Mouse (Mus musculus): ENCODE measurements around the gene Rnf8. TPM values are rescaled to one million over a fixed set of nuclear protein-coding genes. Genes with fewer than 3 reads are reported as not detected.

The Rnf8 gene
- polyA plus RNA-seq, 1 experiment = 20.9 TPM

DNA sequence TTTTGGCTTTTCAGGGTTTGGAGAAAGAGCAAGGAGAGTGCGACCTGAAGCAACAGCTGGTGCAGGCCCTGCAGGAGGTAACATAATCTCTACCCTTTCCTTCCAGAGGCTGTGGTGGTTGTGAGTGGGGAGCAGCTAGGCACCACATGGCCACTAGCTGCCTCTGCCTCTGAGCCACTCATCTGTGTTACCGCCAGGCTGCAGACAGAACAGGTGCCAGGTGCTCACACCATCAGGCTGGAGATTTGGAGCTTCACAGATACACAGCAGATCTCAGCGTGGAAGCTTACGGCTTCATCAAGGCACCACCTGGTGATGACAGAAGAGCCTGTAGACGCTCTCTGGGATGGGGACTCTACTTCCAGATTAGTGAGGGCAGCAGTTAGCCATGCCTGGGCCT is 14.4 kb downstream of the Rnf8 start:
- H3K27me3 ChIP-seq (ENCODE audit: control insufficient read depth, insufficient read depth, insufficient read length) = no peaks in the 10 kb centered on the region
- no peak overlapping the region for H3K4me2 ChIP-seq (ENCODE audit: low read depth)
- peaks cover 31% of the 10 kb centered on the region for H3K36me3 ChIP-seq (ENCODE audit: control insufficient read depth, insufficient read depth)
- TF ChIP-seq MYOD1 (IDR thresholded peaks at IDR 0.05; ENCODE audit: control insufficient read depth in 1 of 3, insufficient read length in 2 of 3, low read depth in 2 of 3) = no peak
- TF ChIP-seq POLR2AphosphoS2 (IDR thresholded peaks at IDR 0.05; ENCODE audit: insufficient read length, low read depth) = no peak
- no peak for TF ChIP-seq POLR2A (IDR thresholded peaks at IDR 0.05; ENCODE audit: insufficient read length, low read depth)
- no peak for TF ChIP-seq SRF (IDR thresholded peaks at IDR 0.05; ENCODE audit: control insufficient read depth, insufficient read length, low read depth)
- no peak for TF ChIP-seq E2F4 (IDR thresholded peaks at IDR 0.05; ENCODE audit: insufficient read depth)
- TF ChIP-seq REST (IDR thresholded peaks at IDR 0.05; ENCODE audit: insufficient read depth, insufficient read length) = no peak
- TF ChIP-seq TCF3 (IDR thresholded peaks at IDR 0.05; ENCODE audit: insufficient read length, low read depth) = no peak
- no peak for TF ChIP-seq CEBPB (IDR thresholded peaks at IDR 0.05; ENCODE audit: insufficient read depth, poor library complexity, severe bottlenecking)
- no peak for TF ChIP-seq MAX (IDR thresholded peaks at IDR 0.05; ENCODE audit: low read depth)
- no peak for TF ChIP-seq USF1 (IDR thresholded peaks at IDR 0.05; ENCODE audit: low read depth)
- TF ChIP-seq MYOG (IDR thresholded peaks at IDR 0.05; ENCODE audit: control insufficient read depth in 1 of 3, insufficient read depth in 1 of 3, insufficient read length in 2 of 3, low read depth in 2 of 3) = no peak
- no peak for TF ChIP-seq TCF12 (IDR thresholded peaks at IDR 0.05; ENCODE audit: insufficient read depth, poor library complexity, severe bottlenecking)
- H3K79me2 ChIP-seq (ENCODE audit: control insufficient read depth, insufficient read depth) = no peaks in the 10 kb centered on the region
- no peak overlapping the region for H3ac ChIP-seq (ENCODE audit: control insufficient read depth, insufficient read length)
- H3K4me3 ChIP-seq = no peak overlapping the region

DNA sequence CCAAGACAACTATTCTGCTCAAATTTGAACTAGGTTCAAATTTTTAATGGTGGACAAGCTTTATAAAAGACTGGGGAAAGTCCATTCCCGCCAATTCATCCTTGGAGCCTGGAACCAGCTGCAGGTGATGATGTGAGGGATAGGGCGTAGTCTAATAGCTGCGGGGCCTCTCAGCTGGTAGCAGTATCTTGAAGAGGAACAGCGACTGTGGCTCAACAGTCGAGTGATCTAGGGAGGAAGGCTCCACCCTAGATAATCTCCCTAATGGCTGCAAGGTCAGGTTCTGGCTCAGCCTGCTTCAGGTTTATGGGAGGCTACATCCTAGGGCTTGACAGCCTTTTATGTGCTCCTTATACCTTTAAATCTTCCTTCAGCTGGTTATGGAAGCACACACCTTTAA is 15.0 kb downstream of the Rnf8 start:
- no peak overlapping the region for H3K4me2 ChIP-seq (ENCODE audit: low read depth)
- peaks cover 31% of the 10 kb centered on the region for H3K36me3 ChIP-seq (ENCODE audit: control insufficient read depth, insufficient read depth)
- no peak overlapping the region for H3K4me3 ChIP-seq
- H3K27me3 ChIP-seq (ENCODE audit: control insufficient read depth, insufficient read depth, insufficient read length) = no peaks in the 10 kb centered on the region
- TF ChIP-seq MYOD1 (IDR thresholded peaks at IDR 0.05; ENCODE audit: control insufficient read depth in 1 of 3, insufficient read length in 2 of 3, low read depth in 2 of 3) (no peak), MYOG (IDR thresholded peaks at IDR 0.05; ENCODE audit: control insufficient read depth in 1 of 3, insufficient read depth in 1 of 3, insufficient read length in 2 of 3, low read depth in 2 of 3) (no peak), TCF12 (IDR thresholded peaks at IDR 0.05; ENCODE audit: insufficient read depth, poor library complexity, severe bottlenecking) (no peak), SRF (IDR thresholded peaks at IDR 0.05; ENCODE audit: control insufficient read depth, insufficient read length, low read depth) (no peak), E2F4 (IDR thresholded peaks at IDR 0.05; ENCODE audit: insufficient read depth) (no peak), CEBPB (IDR thresholded peaks at IDR 0.05; ENCODE audit: insufficient read depth, poor library complexity, severe bottlenecking) (no peak), MAX (IDR thresholded peaks at IDR 0.05; ENCODE audit: low read depth) (no peak), USF1 (IDR thresholded peaks at IDR 0.05; ENCODE audit: low read depth) (no peak)
- no peak overlapping the region for H3ac ChIP-seq (ENCODE audit: control insufficient read depth, insufficient read length)
- no peaks in the 10 kb centered on the region for H3K79me2 ChIP-seq (ENCODE audit: control insufficient read depth, insufficient read depth)

DNA sequence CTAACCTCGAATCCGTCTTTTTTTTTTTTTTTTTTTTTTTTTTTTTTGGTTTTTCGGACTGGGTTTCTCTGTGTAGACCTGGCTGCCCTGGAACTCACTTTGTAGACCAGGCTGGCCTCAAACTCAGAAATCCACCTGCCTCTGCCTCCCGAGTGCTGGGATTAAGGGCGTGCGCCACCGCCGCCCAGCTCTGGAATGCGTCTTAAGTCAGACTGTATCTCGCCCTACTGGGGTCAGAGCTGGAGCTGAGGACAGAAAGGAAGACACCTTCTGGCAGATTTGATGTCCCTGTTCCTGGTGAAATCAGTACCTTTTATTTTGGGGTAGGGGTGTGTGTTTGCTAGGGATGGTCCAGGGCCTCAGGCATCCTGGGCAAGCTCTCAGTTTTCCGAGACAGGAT is 17.7 kb downstream of the Rnf8 start:
- Histone ChIP-seq H3K4me3 (no peak overlapping the region), H3K36me3 (ENCODE audit: control insufficient read depth, insufficient read depth) (peaks cover 17% of the 10 kb centered on the region), H3K79me2 (ENCODE audit: control insufficient read depth, insufficient read depth) (no peaks in the 10 kb centered on the region), H3ac (ENCODE audit: control insufficient read depth, insufficient read length) (no peak overlapping the region), H3K4me2 (ENCODE audit: low read depth) (no peak overlapping the region), H3K27me3 (ENCODE audit: control insufficient read depth, insufficient read depth, insufficient read length) (no peaks in the 10 kb centered on the region)
- TF ChIP-seq SRF (IDR thresholded peaks at IDR 0.05; ENCODE audit: control insufficient read depth, insufficient read length, low read depth) (no peak), MYOD1 (IDR thresholded peaks at IDR 0.05; ENCODE audit: control insufficient read depth in 1 of 3, insufficient read length in 2 of 3, low read depth in 2 of 3) (no peak), TCF3 (IDR thresholded peaks at IDR 0.05; ENCODE audit: insufficient read length, low read depth) (no peak), POLR2A (IDR thresholded peaks at IDR 0.05; ENCODE audit: insufficient read length, low read depth) (no peak), MYOG (IDR thresholded peaks at IDR 0.05; ENCODE audit: control insufficient read depth in 1 of 3, insufficient read depth in 1 of 3, insufficient read length in 2 of 3, low read depth in 2 of 3) (no peak), E2F4 (IDR thresholded peaks at IDR 0.05; ENCODE audit: insufficient read depth) (no peak), CEBPB (IDR thresholded peaks at IDR 0.05; ENCODE audit: insufficient read depth, poor library complexity, severe bottlenecking) (no peak), USF1 (IDR thresholded peaks at IDR 0.05; ENCODE audit: low read depth) (no peak), POLR2AphosphoS2 (IDR thresholded peaks at IDR 0.05; ENCODE audit: insufficient read length, low read depth) (no peak), TCF12 (IDR thresholded peaks at IDR 0.05; ENCODE audit: insufficient read depth, poor library complexity, severe bottlenecking) (no peak)

DNA sequence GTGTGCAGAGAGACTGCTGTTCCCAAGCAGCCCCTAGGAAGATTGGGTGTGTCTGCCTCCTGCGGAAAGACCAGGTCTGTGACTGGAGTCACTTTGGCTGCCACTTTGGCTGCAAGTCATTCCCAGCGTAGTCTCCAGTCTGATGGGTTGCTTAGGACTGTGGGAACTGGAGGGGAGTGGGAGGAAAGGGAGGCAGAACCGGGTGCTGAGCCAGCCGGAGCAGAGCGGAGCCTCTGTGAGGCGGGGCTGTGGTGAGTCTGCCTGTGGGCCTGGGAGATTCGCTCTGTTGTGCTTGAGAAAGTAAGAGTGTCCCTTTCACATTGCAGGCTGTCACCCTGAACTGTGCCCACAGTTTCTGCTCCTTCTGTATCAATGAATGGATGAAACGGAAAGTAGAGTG is 20.9 kb downstream of the Rnf8 start:
- Histone ChIP-seq H3K4me3 (no peak overlapping the region), H3K79me2 (ENCODE audit: control insufficient read depth, insufficient read depth) (no peaks in the 10 kb centered on the region), H3K27me3 (ENCODE audit: control insufficient read depth, insufficient read depth, insufficient read length) (no peaks in the 10 kb centered on the region), H3ac (ENCODE audit: control insufficient read depth, insufficient read length) (no peak overlapping the region), H3K36me3 (ENCODE audit: control insufficient read depth, insufficient read depth) (peaks cover 16% of the 10 kb centered on the region), H3K4me2 (ENCODE audit: low read depth) (no peak overlapping the region)
- no peak for TF ChIP-seq MAX (IDR thresholded peaks at IDR 0.05; ENCODE audit: low read depth)
- no peak for TF ChIP-seq POLR2A (IDR thresholded peaks at IDR 0.05; ENCODE audit: insufficient read length, low read depth)
- TF ChIP-seq E2F4 (IDR thresholded peaks at IDR 0.05; ENCODE audit: insufficient read depth) = no peak
- no peak for TF ChIP-seq TCF3 (IDR thresholded peaks at IDR 0.05; ENCODE audit: insufficient read length, low read depth)
- TF ChIP-seq CEBPB (IDR thresholded peaks at IDR 0.05; ENCODE audit: insufficient read depth, poor library complexity, severe bottlenecking) = no peak

DNA sequence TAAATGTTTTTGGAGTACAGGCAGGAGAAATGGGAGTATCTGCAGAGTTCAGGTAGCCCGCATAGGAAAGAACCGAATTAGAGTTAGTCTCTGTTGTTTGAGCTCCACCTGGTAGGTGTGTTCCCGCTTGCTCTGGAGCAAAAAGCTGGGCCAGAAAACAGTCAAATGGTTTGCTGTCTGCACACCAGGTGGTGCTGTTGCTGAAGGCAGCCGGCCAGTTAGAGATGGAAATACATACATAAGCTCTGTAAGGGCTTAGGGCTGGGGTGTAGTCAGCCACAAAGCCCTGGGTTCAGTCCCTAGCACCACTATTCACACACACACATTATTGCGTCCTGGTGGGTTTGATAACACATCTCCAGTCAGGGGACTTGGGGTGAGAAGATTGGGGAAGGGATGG is 21.5 kb downstream of the Rnf8 start:
- no peak overlapping the region for H3K4me3 ChIP-seq
- TF ChIP-seq CEBPB (IDR thresholded peaks at IDR 0.05; ENCODE audit: insufficient read depth, poor library complexity, severe bottlenecking) (no peak), TCF3 (IDR thresholded peaks at IDR 0.05; ENCODE audit: insufficient read length, low read depth) (no peak), REST (IDR thresholded peaks at IDR 0.05; ENCODE audit: insufficient read depth, insufficient read length) (no peak), POLR2A (IDR thresholded peaks at IDR 0.05; ENCODE audit: insufficient read length, low read depth) (no peak), MAX (IDR thresholded peaks at IDR 0.05; ENCODE audit: low read depth) (no peak), MYOG (IDR thresholded peaks at IDR 0.05; ENCODE audit: control insufficient read depth in 1 of 3, insufficient read depth in 1 of 3, insufficient read length in 2 of 3, low read depth in 2 of 3) (no peak), POLR2AphosphoS2 (IDR thresholded peaks at IDR 0.05; ENCODE audit: insufficient read length, low read depth) (no peak), USF1 (IDR thresholded peaks at IDR 0.05; ENCODE audit: low read depth) (no peak), MYOD1 (IDR thresholded peaks at IDR 0.05; ENCODE audit: control insufficient read depth in 1 of 3, insufficient read length in 2 of 3, low read depth in 2 of 3) (no peak), SRF (IDR thresholded peaks at IDR 0.05; ENCODE audit: control insufficient read depth, insufficient read length, low read depth) (no peak), TCF12 (IDR thresholded peaks at IDR 0.05; ENCODE audit: insufficient read depth, poor library complexity, severe bottlenecking) (no peak)
- no peaks in the 10 kb centered on the region for H3K79me2 ChIP-seq (ENCODE audit: control insufficient read depth, insufficient read depth)
- no peaks in the 10 kb centered on the region for H3K27me3 ChIP-seq (ENCODE audit: control insufficient read depth, insufficient read depth, insufficient read length)
- peaks cover 16% of the 10 kb centered on the region for H3K36me3 ChIP-seq (ENCODE audit: control insufficient read depth, insufficient read depth)
- no peak overlapping the region for H3ac ChIP-seq (ENCODE audit: control insufficient read depth, insufficient read length)
- no peak overlapping the region for H3K4me2 ChIP-seq (ENCODE audit: low read depth)
